Mouse (Mus musculus) ES-E14 (cell line): ENCODE results near the gene Hist1h4j.

Experiments
- CHD2 ChIP-seq: IDR thresholded peaks from 2 replicates; pipeline ENCODE4 v1.6.1; 2014; ENCODE audit warnings: mild to moderate bottlenecking, low read depth, low read length, inconsistent platforms
- HCFC1 ChIP-seq: IDR thresholded peaks from 2 replicates; pipeline ENCODE4 v1.6.1; 2012; ENCODE audit warnings: low read length, inconsistent platforms, borderline replicate concordance; ENCODE audit not compliant: insufficient read depth
- MAFK ChIP-seq: IDR thresholded peaks from 2 replicates; pipeline ENCODE4 v1.6.1; 2014; ENCODE audit warnings: mild to moderate bottlenecking, low read depth, low read length, inconsistent platforms; ENCODE audit not compliant: insufficient read depth
- ZC3H11A ChIP-seq: IDR thresholded peaks from 2 replicates; pipeline ENCODE4 v1.6.1; 2012; ENCODE audit warnings: low read depth, mild to moderate bottlenecking, inconsistent platforms, low read length, borderline replicate concordance
- ZNF384 ChIP-seq: IDR thresholded peaks from 2 replicates; pipeline ENCODE4 v1.6.1; 2012; ENCODE audit warnings: low read depth, low read length, inconsistent platforms

DNA sequence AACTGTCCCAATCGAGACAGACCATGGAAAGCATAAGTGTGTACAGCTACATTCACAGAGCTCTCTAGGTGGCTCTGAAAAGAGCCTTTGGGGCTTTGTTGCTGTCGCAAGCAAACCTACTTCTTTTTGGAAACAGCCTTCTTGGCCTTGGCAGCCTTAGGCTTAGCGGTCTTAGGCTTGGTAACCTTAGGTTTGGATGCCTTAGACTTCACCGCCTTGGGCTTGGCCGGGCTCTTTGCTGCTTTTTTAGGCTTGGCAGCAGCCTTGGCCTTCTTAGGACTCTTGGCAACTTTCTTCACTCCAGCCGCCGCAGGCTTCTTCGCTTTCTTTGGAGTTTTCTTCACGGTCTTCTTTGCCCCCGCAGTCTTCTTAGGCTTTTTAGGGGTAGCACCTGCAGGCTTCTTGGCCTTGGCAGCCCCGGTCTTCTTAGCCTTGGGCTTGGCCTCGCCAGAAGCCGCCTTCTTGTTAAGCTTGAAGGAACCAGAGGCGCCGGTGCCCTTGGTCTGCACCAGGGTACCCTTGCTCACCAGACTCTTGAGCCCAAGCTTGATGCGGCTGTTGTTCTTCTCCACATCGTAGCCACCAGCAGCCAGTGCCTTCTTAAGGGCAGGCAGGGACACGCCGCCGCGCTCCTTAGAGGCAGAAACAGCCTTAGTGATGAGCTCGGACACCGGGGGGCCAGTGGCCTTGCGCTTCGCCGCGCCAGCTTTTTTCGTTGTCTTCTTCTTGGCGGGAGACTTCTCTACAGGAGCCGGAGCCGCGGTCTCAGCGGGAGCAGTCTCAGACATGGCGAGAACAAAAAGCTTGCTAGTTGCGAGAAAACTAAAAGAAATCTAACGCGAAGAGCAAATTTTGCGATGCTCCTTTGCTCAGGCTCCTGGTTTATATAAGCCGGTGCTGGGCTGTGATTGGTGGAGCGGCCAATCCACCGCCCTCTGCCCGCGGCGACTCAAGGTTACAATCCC is 45.2 kb downstream of the Hist1h4j start, which contains the start of gene Hist1h1b:
- TF ChIP-seq ZNF384 (no peak), CHD2 (no peak; the same call in 1 of the 2 replicates), ZC3H11A (no peak), HCFC1 (no peak; the same call in 1 of the 2 replicates), MAFK (no peak)
